Mouse (Mus musculus) lung, postnatal 25 days (tissue): ENCODE measurements at regions not wholly inside any gene's neighbourhood (a gene's known extent, or its start where the extent isn't known, plus 50 kb on each side); places are given as distances from the start of the nearest gene placed in this dataset.

Experiments used
- DNase-seq: peaks from one replicate; pipeline ENCODE4 v3.0.0; 2022; ENCODE audit warnings: low spot score

DNA sequence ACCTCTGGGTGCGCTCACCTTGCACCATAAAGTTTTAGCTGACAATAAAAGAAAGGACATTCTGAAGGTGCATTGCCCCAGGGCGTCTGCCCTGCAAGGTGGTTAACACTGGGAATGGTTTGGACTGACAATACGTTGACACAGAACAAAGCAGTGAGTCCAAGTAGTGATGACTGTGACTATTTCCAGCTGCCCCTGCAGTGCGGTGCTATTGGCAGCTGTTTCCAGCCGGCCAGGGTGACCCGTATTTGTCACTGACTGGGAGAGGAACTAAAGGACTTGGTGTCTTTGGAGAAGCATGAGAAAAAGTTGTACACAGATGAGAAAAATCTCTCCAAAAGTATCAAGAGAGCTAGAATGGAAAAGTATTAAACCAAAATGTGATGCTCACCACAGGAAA is 52.0 kb upstream of the Vtcn1 start:
- peak; percentile 18 for DNase-seq

DNA sequence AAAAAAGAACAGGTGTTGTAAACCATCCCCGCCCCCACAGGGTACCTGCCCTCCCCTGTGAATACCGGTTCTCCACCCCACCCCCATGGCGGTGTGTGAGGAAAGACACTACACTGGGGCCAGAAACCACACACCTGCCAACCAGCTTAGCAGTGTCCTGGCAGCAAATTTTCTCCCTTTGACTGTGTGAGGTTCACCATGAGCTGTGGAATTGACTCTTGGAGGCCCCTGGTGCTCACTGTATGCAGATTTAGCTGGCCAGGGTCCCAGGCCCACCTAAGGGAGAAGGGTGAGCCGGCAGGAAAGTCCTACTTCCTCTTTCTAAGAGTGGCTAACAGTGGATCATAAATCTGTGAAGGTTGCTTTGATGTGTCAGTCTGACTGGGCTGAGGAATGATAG is 53.9 kb upstream of the Vtcn1 start:
- DNase-seq = no peak

DNA sequence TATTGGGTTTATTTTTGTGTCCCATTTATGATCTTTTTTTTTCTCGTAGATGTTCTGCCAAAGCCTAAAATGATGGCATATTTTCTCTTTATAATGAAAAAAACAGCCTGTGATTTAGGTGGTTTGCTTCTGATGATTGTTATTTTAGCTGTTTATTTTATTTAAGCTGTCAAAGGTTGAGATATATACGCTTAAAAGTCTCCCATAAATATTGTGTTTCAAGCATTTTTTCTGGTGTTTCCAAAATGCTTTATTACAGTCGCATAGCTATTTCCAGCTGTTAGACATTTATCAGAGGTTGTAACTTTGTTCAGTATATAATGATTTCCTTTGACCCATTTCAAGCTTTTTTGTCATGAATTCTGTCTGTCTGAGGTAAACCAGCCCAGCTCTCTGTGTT is 54.4 kb upstream of the Vtcn1 start:
- no peak for DNase-seq

DNA sequence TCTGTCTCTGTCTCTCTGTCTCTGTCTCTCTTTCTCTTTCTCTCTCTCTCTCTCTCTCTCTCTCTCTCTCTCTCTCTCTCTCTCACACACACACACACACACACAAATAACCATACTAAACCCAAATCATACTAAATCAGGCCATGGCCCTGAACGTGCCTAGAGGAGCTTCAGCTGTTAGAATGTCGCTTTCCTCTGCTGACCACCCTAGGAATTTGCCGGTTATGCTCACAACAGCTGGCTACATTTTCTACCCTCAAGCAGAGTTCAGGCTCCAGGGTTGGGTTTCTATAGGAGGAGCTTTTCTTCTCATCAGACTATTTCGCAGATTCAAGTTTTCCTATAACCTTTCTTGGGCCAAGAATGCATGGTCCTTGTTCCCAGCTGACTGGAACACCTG is 56.1 kb upstream of the Vtcn1 start:
- no peak for DNase-seq

DNA sequence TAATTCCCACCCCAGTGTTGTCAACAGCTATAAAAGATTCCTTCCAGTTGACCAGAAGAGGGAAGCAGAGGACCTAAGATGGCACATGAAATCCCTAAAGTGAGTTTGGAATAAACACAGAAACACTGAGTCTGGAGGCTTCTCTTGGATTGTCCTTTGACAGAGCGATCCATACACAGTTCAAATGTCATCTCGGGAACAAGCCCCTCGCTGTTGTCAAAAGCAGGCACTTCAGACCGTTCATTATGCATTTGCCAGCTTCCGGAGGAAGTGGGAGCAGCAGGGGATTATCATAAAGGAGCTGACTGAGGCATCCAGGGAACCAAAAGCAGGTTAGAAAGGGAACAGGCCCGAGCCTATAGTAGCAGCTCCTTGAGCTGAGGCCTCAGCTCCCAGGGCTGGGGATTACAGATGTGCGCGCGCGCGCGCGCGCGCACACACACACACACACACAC is 57.1 kb upstream of the Vtcn1 start:
- peak; percentile 31 for DNase-seq

DNA sequence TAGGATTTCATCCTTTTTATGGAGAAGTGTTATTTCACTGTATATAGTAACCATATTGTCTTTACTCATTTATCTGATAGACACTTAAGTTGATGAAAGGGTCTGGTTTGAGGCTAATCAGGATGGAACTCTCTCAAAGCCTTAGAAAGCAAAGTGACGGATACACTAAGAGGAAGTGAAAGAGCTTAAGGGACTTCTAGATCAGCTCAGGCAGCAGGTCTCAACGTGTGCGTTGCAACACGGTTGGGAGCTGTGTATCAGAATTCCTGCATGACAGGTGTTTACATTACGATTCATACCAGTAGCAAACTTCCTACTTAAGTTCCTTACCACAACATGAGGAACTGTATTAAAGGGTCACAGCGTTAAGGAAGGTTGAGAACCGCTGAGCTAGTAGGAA is 59.9 kb upstream of the Vtcn1 start:
- no peak for DNase-seq

DNA sequence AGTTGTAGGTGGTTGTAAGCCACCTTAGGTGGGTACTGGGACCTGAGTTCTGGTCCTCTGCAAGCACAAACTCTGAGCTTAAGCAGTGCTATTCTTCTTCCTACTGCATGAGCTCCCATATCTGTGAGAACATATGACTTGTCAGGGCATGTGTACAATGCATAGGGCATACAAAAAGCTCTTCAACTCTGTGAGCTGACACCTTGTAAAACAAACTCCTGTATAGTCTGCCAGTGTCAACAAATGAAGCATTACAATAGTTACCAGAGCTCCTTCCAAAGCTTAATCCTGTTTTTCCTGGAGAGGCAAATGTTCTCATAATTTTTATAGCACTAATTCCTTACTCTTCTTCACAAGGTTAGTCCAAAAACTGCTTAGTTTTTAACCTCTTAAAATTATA is 62.4 kb upstream of the Vtcn1 start:
- no peak for DNase-seq

DNA sequence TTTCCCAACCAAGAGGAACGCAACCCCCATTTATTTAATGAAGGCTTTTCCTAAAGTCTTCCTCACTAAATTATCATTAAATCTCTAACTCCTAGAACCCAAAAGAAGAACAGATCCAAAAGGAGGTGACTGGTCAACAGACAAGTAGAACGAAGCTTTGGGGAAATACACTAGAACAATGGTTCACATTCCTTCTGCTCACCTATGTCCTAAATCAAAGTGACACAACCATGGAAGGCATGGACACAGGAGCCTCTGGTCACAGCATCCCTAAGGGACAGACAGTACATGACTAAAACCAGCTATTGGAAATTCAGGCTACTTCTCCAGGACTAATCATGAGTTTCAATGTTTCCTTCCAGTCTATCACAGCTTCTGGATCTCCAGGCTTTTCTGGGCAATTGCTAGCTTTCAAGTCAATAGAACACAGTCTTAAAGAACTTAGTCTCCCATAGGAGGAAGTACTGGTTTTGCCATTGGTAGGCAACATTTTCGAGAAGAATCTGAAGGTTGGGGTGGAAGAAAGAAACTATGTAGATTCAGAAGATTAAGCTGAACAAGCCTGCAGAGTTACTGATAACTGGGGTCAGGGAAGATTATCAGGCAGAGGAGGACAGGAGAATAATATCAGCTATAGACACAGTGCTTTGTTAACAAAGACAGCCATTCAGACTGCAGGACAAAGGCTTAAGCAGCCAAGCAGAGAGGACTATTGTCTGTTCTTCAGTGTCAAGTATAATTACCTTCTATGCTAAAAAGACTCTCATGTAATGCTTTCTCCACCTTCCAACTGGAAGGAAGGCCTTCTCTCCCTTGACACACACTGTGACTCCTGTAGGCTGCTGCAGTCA is 65.9 kb upstream of the Vtcn1 start:
- no peak for DNase-seq

DNA sequence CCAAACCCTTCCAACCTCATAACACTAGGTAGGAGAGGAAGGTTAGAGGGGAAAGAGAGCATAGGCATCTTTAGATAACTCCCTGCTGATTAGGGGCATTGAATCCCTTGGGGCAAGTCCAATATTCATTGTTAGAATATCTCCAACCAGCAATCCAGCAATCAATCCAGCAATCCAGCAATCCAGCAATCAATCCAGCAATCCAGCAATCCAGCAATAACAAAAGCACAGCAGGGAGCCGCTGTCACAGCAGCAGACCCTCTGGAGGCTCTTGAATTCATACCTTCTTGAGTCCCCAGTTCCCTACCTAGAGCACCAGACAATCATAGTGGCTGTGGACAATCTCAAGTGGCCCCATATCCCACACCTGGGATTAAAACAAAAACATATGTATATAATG is 69.4 kb upstream of the Man1a2 start:
- DNase-seq = no peak

DNA sequence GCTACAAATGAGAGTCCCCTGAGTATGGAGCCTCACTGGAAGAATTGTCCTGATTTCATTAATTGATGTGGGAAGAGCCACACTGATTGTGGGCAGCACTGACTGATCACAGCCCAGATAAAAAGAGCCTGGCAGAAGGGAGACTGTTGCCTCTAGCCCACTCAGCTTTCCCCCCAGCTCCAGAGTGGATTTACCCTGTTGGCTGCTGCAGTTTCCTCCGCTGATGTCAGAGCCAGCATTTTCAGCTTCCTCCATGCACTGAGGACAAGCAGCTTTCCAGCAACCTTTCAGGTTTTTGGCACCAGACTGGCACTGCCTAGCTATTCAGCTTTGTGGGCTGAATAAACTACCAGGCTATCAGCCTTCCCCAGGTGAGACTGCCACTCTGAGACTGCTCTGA is 65.9 kb upstream of the Man1a2 start:
- no peak for DNase-seq

DNA sequence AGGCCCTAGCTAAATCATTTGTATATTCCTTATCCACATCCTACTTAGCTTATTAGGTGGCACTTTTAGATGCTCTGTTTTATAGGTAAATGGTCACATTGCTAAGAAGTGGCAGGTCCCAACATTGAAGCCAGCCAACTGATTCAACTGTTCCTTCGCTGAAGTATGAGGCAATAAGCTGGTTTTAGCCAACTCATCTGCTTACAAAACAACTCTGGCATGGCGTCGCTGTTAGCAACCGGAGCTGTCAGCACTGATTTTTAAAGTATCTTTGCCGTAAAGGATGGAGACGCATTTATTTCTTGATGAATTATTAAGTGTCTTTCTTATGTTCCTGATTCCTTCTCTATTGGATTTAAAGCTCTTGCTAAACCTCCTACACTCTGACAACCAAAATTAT is 63.4 kb upstream of the Man1a2 start:
- no peak for DNase-seq

DNA sequence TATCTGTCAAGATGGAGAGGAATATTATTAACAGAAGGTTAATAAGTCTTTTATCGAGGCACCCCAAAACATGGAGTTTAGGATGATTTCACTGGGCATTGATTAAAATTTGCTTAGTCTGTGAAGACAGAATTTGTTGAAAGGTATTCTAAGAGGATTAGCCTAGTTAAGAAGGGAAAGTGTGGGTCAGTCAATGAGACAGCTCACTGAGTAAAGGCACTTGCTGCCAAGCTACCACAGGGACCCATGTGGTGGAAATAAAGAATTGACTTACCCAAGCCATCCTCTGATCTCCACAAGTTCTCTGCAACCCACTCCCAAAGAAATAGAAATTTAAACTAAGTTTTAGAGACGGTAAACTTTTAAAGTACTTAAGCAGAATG is 63.0 kb upstream of the Man1a2 start:
- DNase-seq = no peak

DNA sequence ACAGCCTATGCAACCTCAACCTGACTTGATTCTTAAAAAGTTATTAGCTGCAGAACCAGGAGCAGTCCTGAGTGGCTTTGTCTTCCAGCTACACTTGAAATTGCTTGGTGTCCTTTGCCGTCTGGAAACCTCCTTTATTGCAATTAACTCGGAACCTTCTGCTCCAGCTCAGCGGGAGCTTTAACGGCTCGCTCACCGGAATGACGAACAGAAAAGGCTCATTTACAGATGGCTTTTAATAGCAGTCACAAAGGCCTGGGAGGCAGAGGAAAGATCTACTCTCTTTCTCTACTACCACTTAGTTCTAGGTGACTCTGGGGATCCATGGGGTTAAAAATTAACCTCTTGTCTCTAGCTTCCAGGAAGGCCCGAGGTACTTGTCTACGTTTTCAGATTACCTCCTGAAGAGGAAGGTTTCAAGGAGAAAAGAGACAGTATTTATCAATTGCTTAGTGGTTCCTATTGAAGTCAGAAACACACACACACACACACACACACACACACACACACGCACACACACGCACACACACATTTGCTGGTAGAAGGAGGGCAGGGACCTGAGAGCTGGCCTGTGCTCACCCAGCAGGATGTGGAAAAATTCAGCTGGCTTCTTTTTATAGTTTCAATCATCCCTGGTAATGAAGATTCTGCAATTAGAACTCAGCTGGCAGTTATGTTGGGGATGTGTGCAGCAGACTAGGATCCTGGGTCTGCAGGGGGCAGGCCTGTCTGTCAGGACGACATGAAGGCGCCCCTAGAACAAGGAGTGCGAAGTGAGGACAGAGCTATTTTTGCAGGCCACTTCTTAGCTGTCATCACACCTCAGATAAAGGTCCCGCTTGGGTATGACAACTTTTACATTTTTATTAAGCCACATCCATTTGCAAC is 62.4 kb upstream of the Man1a2 start:
- no peak for DNase-seq

DNA sequence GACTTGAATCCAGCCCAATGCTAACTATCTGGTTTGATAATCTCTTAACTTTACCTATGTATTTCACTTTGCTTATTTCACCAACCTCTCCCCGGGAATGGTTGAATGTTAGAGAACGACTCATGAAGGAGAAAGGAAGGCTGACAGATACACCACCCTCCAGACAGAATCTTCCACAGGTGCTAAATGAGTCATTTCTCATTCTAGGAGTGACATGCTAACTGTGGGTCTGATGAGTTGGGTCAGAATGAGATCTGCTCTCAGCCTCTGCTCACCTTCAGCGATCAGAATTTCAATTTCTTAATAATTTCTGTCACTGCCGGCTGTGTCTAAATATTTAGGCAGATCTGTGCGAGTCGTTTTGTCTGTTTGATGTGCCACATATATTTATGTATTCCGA is 52.4 kb upstream of the Man1a2 start:
- DNase-seq = no peak

DNA sequence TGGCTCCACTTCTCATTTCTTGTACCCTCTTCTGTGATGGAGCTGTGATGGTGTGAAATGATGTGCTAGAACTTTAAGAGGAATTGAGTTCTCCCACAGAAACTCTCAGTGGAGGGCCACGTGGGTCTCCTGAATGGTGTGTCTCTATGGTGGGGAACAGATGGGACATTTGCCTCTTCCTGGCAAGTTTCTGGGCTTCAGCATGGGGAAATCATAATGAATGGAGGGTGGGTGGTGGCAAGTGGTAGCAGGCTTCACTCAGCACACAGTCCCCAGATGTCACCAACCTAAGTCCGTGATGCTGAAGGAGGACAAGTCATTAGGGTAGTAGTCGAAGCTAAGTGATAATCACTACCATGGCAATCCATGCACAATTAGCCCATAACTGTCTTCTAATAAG is 51.2 kb upstream of the Man1a2 start:
- DNase-seq = no peak
